Mouse (Mus musculus): Measurements from ENCODE around the gene Ugt1a10. TPM values are rescaled to one million over a fixed set of nuclear protein-coding genes. Genes with fewer than 3 reads are reported as not detected.
"Not testable (repeated sequence)": the region's sequence is repeated elsewhere in the genome, so short reads cannot be mapped to it uniquely, and the experiment has no call there.

Ugt1a10 gene
- polyA plus RNA-seq, 1 experiment, result not detected

DNA sequence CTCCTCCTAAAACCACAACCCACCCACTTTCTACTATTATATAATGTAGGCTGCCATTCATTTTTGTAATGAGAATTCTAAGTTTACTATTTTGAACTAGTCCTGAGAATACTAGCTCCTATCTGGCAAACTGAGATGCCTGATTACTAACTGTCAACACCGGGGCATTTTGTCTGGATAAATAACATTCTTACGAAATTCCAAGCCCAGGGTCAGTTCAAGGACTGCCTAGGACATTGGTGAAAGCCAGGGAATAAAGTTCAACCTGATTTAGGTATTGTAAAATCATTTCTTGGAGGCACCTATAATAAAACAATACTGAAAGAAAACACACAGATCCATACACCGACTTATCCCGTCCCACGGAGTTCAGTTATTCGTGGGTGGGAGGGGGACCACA lies 39.8 kb upstream of the Ugt1a10 start:
- Histone ChIP-seq H3K27ac (ENCODE audit: control insufficient read depth, insufficient read depth, low read depth, low read length, poor library complexity) (no peak overlapping the region), H3K4me1 (ENCODE audit: control insufficient read depth, insufficient read depth, low read length) (no peaks in the 10 kb centered on the region), H3K4me3 (replicated peaks; ENCODE audit: control insufficient read depth, low read depth, low read length) (no peak overlapping the region)
- no peak for TF ChIP-seq POLR2A (IDR thresholded peaks at IDR 0.05; ENCODE audit: borderline replicate concordance, control insufficient read depth, low read depth, low read length)
- TF ChIP-seq CTCF (IDR thresholded peaks at IDR 0.05; ENCODE audit: control insufficient read depth, insufficient read depth, low read length), result no peak
- 86% methylated on average over 6 of the region's 6 CpGs for WGBS

DNA sequence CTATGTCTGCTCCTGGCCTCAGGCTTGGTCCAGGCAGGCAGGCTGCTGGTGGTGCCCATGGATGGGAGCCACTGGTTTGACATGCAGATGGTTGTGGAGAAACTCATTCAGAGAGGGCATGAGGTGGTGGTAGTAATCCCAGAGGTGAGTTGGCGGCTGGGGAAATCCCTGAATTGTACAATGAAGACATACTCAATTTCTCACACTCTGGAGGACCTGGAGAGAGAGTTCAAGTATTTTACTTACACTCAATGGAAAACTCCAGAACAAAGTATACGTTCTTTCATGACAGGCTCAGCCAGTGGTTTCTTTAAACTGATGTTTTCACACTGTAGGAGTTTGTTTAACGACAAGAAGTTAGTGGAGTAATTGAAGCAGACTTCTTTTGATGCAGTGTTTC lies 29.9 kb upstream of the Ugt1a10 start:
- H3K4me3 ChIP-seq (replicated peaks; ENCODE audit: control insufficient read depth, low read depth, low read length); H3K27ac ChIP-seq (ENCODE audit: control insufficient read depth, insufficient read depth, low read depth, low read length, poor library complexity); H3K4me1 ChIP-seq (ENCODE audit: control insufficient read depth, insufficient read depth, low read length): not testable (repeated sequence)
- 72% methylated on average over 3 of the region's 3 CpGs for WGBS

DNA sequence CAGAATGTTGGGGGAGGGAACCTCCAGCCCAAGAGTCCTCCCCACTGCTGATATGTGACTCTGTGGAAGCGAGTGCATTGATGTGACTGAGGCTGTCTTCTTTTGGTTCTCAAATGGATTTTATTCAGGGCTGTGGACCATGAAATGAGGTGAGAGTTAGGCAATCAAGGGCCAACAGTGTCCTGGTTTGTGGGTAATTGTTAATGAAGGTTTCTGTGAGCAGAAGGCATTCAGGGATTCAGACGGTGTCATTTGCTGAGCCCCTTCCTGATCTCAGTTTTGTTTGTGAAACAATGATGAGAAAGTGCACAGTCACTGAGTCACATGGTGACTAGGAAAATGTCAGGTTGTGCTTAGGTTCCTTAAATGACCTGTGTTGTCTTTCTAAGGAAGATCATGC lies 12.1 kb upstream of the Ugt1a10 start:
- H3K4me3 ChIP-seq (replicated peaks; ENCODE audit: control insufficient read depth, low read depth, low read length); H3K27ac ChIP-seq (ENCODE audit: control insufficient read depth, insufficient read depth, low read depth, low read length, poor library complexity); H3K4me1 ChIP-seq (ENCODE audit: control insufficient read depth, insufficient read depth, low read length): not testable (repeated sequence)
- WGBS, result 25% methylated on average over 1 of the region's 2 CpGs

DNA sequence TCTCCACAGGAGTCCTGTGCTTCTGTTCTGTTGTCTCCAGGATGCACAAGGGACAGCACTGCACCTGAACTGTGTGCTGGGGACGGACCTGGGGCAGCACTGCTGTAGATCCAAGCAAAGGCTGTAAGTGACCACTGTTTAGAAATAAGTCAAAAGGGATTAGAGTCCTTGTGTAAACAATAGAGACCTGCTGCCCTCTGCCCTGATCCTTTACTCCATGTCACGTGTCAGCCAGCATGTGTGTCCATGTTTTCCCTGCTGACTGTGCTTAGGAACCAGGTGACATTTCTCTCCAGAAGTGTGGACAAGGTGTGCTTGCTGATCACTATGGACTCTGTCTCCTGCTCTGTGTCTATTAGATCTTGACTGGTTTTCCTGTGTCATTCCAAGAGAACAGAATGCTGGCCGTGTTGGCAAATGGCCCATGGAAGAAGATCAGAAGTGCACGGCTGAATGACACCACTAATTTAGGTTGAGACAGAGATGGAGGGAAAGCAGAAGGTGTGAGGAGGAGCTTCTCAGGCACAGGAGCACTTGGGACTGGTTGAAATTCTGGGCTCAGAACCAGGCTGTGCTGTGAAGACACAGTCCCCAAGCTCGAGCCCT lies 10.3 kb upstream of the Ugt1a10 start:
- WGBS, result 81% methylated on average over 4 of the region's 5 CpGs
- H3K4me3 ChIP-seq (replicated peaks; ENCODE audit: control insufficient read depth, low read depth, low read length); H3K27ac ChIP-seq (ENCODE audit: control insufficient read depth, insufficient read depth, low read depth, low read length, poor library complexity); H3K4me1 ChIP-seq (ENCODE audit: control insufficient read depth, insufficient read depth, low read length): not testable (repeated sequence)

- not testable (repeated sequence) for H3K4me1 ChIP-seq (ENCODE audit: control insufficient read depth, insufficient read depth, low read length); H3K27ac ChIP-seq (ENCODE audit: control insufficient read depth, insufficient read depth, low read depth, low read length, poor library complexity); H3K4me3 ChIP-seq (replicated peaks; ENCODE audit: control insufficient read depth, low read depth, low read length)
- 66% methylated on average over 2 of the region's 2 CpGs for WGBS
Measured at GRCm38 (mm10) chr1:88047408-88047807, 7.8 kb upstream of the Ugt1a10 start.

GRCm38 (mm10) chr1:88066472-88067102 lies 11.4 kb downstream of the Ugt1a10 start:
- 23% methylated on average over 1 of the region's 2 CpGs for WGBS
- H3K27ac ChIP-seq (ENCODE audit: control insufficient read depth, insufficient read depth, low read depth, low read length, poor library complexity); H3K4me1 ChIP-seq (ENCODE audit: control insufficient read depth, insufficient read depth, low read length); H3K4me3 ChIP-seq (replicated peaks; ENCODE audit: control insufficient read depth, low read depth, low read length): not testable (repeated sequence)

DNA sequence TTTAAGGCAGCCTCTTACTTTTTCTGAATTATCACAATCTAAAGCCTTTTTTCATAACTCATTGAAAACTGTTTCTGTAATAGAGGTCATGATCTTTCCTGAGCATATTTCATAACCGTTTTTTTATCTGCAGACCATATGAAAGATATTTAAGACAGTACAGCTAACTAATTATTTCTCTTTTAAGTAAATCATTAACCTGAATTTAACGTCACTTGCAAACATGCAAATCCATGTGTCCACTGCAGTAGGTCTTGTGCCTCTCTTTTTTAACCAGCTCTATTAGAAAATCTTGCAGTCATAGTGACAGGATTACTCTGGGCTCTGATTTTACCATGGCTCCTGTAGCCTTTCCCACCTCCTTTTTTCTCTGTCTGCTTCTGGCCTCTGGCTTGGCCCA lies 15.3 kb downstream of the Ugt1a10 start, which contains the start of gene Ugt1a9:
Gene Ugt1a9 (plus strand): TSS at position 306 of the 400 bp plus-strand sequence.
- no peaks in the 10 kb centered on the region for H3K4me1 ChIP-seq (ENCODE audit: control insufficient read depth, insufficient read depth, low read length)
- 75% methylated on average over 2 of the region's 2 CpGs for WGBS
- TF ChIP-seq CTCF (IDR thresholded peaks at IDR 0.05; ENCODE audit: control insufficient read depth, insufficient read depth, low read length), result no peak

GRCm38 (mm10) chr1:88070902-88071301 lies 15.7 kb downstream of the Ugt1a10 start:
- WGBS, result 80% methylated on average over 4 of the region's 4 CpGs
- no peak for TF ChIP-seq CTCF (IDR thresholded peaks at IDR 0.05; ENCODE audit: control insufficient read depth, insufficient read depth, low read length)
- no peak for TF ChIP-seq POLR2A (IDR thresholded peaks at IDR 0.05; ENCODE audit: borderline replicate concordance, control insufficient read depth, low read depth, low read length)

More for the DNA sequence above, 15.3 kb downstream of the Ugt1a10 start, which contains the start of gene Ugt1a9:
- Histone ChIP-seq H3K4me3 (replicated peaks; ENCODE audit: control insufficient read depth, low read depth, low read length) (no peak within 1 kb of the TSS), H3K27ac (ENCODE audit: control insufficient read depth, insufficient read depth, low read depth, low read length, poor library complexity) (no peak within 1 kb of the TSS)

GRCm38 (mm10) chr1:88074471-88074870 lies 19.3 kb downstream of the Ugt1a10 start:
- H3K27ac ChIP-seq (ENCODE audit: control insufficient read depth, insufficient read depth, low read depth, low read length, poor library complexity), result no peak overlapping the region
- no peaks in the 10 kb centered on the region for H3K4me1 ChIP-seq (ENCODE audit: control insufficient read depth, insufficient read depth, low read length)
- no peak for TF ChIP-seq POLR2A (IDR thresholded peaks at IDR 0.05; ENCODE audit: borderline replicate concordance, control insufficient read depth, low read depth, low read length)
- no peak for TF ChIP-seq CTCF (IDR thresholded peaks at IDR 0.05; ENCODE audit: control insufficient read depth, insufficient read depth, low read length)
- H3K4me3 ChIP-seq (replicated peaks; ENCODE audit: control insufficient read depth, low read depth, low read length), result no peak overlapping the region
- 77% methylated on average over 2 of the region's 2 CpGs for WGBS

More at GRCm38 (mm10) chr1:88070902-88071301, 15.7 kb downstream of the Ugt1a10 start:
- Histone ChIP-seq H3K27ac (ENCODE audit: control insufficient read depth, insufficient read depth, low read depth, low read length, poor library complexity) (no peak overlapping the region), H3K4me1 (ENCODE audit: control insufficient read depth, insufficient read depth, low read length) (no peaks in the 10 kb centered on the region), H3K4me3 (replicated peaks; ENCODE audit: control insufficient read depth, low read depth, low read length) (no peak overlapping the region)

All from bone marrow, adult 2 months (tissue).